Mouse (Mus musculus): ENCODE results near the gene Smyd2.

DNA sequence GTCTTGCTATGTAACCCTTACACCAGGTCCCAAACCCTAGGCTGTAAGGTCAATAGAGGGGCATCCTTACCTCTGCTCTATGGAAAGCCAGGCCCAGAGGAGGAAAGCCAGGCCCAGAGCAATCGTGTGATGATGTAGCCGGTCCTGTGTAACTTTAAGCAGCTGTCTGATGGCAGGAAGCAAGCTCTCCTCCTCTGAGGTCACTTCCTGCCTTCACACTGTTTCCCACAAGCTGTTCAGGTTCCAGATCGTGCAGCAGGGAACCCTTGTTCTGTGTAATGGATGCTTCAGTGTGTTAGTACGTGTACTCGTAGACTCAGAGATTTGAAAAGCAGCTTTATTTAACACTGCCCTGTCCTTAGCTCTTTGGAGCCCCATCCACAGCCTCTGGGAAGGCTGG lies 55.1 kb downstream of the Smyd2 start:
- TF ChIP-seq POLR2A (IDR thresholded peaks at IDR 0.05; ENCODE audit: extremely low read depth, insufficient read depth, low read length), result no peak
- TF ChIP-seq CTCF (IDR thresholded peaks at IDR 0.05; ENCODE audit: low read depth, low read length), result no peak

All from liver, adult 2 months (tissue).